Mouse (Mus musculus): ENCODE results near the gene Card6.

Card6 gene

GRCm38 (mm10) chr15:5129111-5129805, 20.9 kb upstream of the Card6 start:
- DNase-seq (ENCODE audit: low spot score): no peak

- DNase-seq (ENCODE audit: low spot score): no peak
Observed at GRCm38 (mm10) chr15:5128176-5128940, 20.0 kb upstream of the Card6 start.

- no peak for DNase-seq (ENCODE audit: low spot score)
Observed at GRCm38 (mm10) chr15:5127487-5127886, 19.1 kb upstream of the Card6 start.

- no peak for DNase-seq (ENCODE audit: low spot score)
Observed at GRCm38 (mm10) chr15:5126456-5126855, 18.1 kb upstream of the Card6 start.

GRCm38 (mm10) chr15:5121535-5122313, 13.4 kb upstream of the Card6 start:
- no peak for DNase-seq (ENCODE audit: low spot score)

GRCm38 (mm10) chr15:5119707-5120106, 11.4 kb upstream of the Card6 start:
- no peak for DNase-seq (ENCODE audit: low spot score)

GRCm38 (mm10) chr15:5119192-5119591, 10.9 kb upstream of the Card6 start:
- no peak for DNase-seq (ENCODE audit: low spot score)

- no peak for DNase-seq (ENCODE audit: low spot score)
Observed at GRCm38 (mm10) chr15:5118626-5119025, 10.3 kb upstream of the Card6 start.

- DNase-seq (ENCODE audit: low spot score): no peak
Observed at GRCm38 (mm10) chr15:5117031-5117601, 8.8 kb upstream of the Card6 start.

- peak; percentile 98 for DNase-seq (ENCODE audit: low spot score)
Observed at GRCm38 (mm10) chr15:5116270-5117030, 8.1 kb upstream of the Card6 start, which contains the start of gene Rpl37. Rpl37 (plus strand) TSS chr15:5116645.

GRCm38 (mm10) chr15:5115173-5115572, 6.8 kb upstream of the Card6 start:
- DNase-seq (ENCODE audit: low spot score): no peak

GRCm38 (mm10) chr15:5112651-5113050, 4.3 kb upstream of the Card6 start:
- DNase-seq (ENCODE audit: low spot score): no peak

GRCm38 (mm10) chr15:5108655-5109040, 309 bp upstream of the Card6 start:
- DNase-seq (ENCODE audit: low spot score): no peak

GRCm38 (mm10) chr15:5106293-5106692, 2.0 kb downstream of the Card6 start:
- DNase-seq (ENCODE audit: low spot score): no peak

- DNase-seq (ENCODE audit: low spot score): no peak
Observed at GRCm38 (mm10) chr15:5105891-5106290, 2.4 kb downstream of the Card6 start.

- DNase-seq (ENCODE audit: low spot score): no peak
Observed at GRCm38 (mm10) chr15:5102312-5102711, 6.0 kb downstream of the Card6 start.

GRCm38 (mm10) chr15:5097376-5097775, 11.0 kb downstream of the Card6 start:
- DNase-seq (ENCODE audit: low spot score): no peak

GRCm38 (mm10) chr15:5095534-5096301, 12.6 kb downstream of the Card6 start:
- no peak for DNase-seq (ENCODE audit: low spot score)

GRCm38 (mm10) chr15:5090131-5090530, 18.2 kb downstream of the Card6 start:
- DNase-seq (ENCODE audit: low spot score): no peak

GRCm38 (mm10) chr15:5088850-5089608, 19.3 kb downstream of the Card6 start:
- no peak for DNase-seq (ENCODE audit: low spot score)

Measured in urinary bladder, postnatal 25 days (tissue).